Mouse (Mus musculus) hindbrain, embryonic 13.5 days (tissue): ENCODE measurements around the gene Pnpla6. TPM values are rescaled to one million over a fixed set of nuclear protein-coding genes. Genes with fewer than 3 reads are reported as not detected.

ENCODE experiments used
- ATAC-seq: fragments of 200-750 bp; cut with Nextera tagmentation; 2 replicates; pipeline ENCODE4 v1.8.0; 2017; ENCODE audit warnings: moderate TSS enrichment; ENCODE audit not compliant: low FRiP score
- H3K27ac ChIP-seq: fragments of 300-500 bp; sonication (generic); 2 replicates; pipeline ENCODE4 v1.5.1; 2015; ENCODE audit warnings: inconsistent platforms, mild to moderate bottlenecking, moderate library complexity
- H3K27me3 ChIP-seq: fragments of 300-500 bp; sonication (generic); 2 replicates; pipeline ENCODE4 v1.6.1; 2015; ENCODE audit warnings: mild to moderate bottlenecking, inconsistent platforms
- H3K36me3 ChIP-seq: fragments of 300-500 bp; sonication (generic); 2 replicates; pipeline ENCODE4 v1.6.1; 2015; ENCODE audit warnings: mild to moderate bottlenecking, inconsistent platforms
- H3K4me1 ChIP-seq: fragments of 300-500 bp; sonication (generic); replicated peaks from 2 replicates; pipeline ENCODE4 v1.6.1; 2015; ENCODE audit warnings: inconsistent platforms
- H3K4me2 ChIP-seq: fragments of 300-500 bp; sonication (generic); 2 replicates; pipeline ENCODE4 v1.6.1; 2015; ENCODE audit warnings: inconsistent platforms, mild to moderate bottlenecking, moderate library complexity
- H3K4me3 ChIP-seq: fragments of 300-500 bp; sonication (generic); 2 replicates; pipeline ENCODE4 v1.5.1; 2015; ENCODE audit warnings: mild to moderate bottlenecking, inconsistent platforms
- H3K9ac ChIP-seq: fragments of 300-500 bp; sonication (generic); 2 replicates; pipeline ENCODE4 v1.6.1; 2015; ENCODE audit warnings: mild to moderate bottlenecking, inconsistent platforms
- H3K9me3 ChIP-seq: fragments of 300-500 bp; sonication (generic); 2 replicates; pipeline ENCODE4 v1.6.1; 2016; ENCODE audit warnings: inconsistent platforms
- WGBS: fragments of 180-500 bp; shearing (Covaris S2); methylation state at CpG from one replicate; pipeline ENCODE4 v1.1.7; 2015; 5-methylcytosine and 5-hydroxymethylcytosine counted together
- polyA plus RNA-seq: library from polyadenylated mRNA; unstranded; fragments of >200 nt; fragmentation: Nextera tagmentation; extraction: Ambion mirVana; gene quantifications from 2 replicates; pipeline ENCODE4 v1.2.1, GENCODE M21; 2015

The Pnpla6 gene
- 34.8 and 37.3 TPM in 2 replicates for polyA plus RNA-seq

- H3K27ac ChIP-seq = peak within 1 kb of the TSS; percentile 84
- H3K4me2 ChIP-seq = peak within 1 kb of the TSS; percentile 86
- H3K9me3 ChIP-seq = no peaks in the 10 kb centered on the region
- H3K36me3 ChIP-seq = peaks cover 36% of the 10 kb centered on the region
- peak; percentile 70 for ATAC-seq
- peak within 1 kb of the TSS; percentile 74 for H3K9ac ChIP-seq
- H3K27me3 ChIP-seq = no peaks in the 10 kb centered on the region
- H3K4me1 ChIP-seq = peaks cover 19% of the 10 kb centered on the region
- WGBS = 0% methylated on average over 25 of the region's 25 CpGs
- peak within 1 kb of the TSS; percentile 56 for H3K4me3 ChIP-seq
These were observed at the start of gene Pnpla6 for GRCm38 (mm10) chr8:3515260-3515671. Pnpla6 (plus strand) TSS chr8:3515384.

GRCm38 (mm10) chr8:3467006-3467885 is 47.9 kb upstream of the Pnpla6 start, which contains the start of gene Pex11g:
Pex11g (minus strand) TSS chr8:3467680.
- H3K4me1 ChIP-seq = peaks cover 10% of the 10 kb centered on the region; the same call in 1 of the 2 replicates
- peak within 1 kb of the TSS; percentile 73 for H3K9ac ChIP-seq
- H3K4me2 ChIP-seq = peak within 1 kb of the TSS; percentile 61
- WGBS = 9% methylated on average over 32 of the region's 32 CpGs
- H3K9me3 ChIP-seq = no peaks in the 10 kb centered on the region
- H3K4me3 ChIP-seq = peak within 1 kb of the TSS; percentile 46
- no peaks in the 10 kb centered on the region for H3K27me3 ChIP-seq
- peak within 1 kb of the TSS; percentile 84 for H3K27ac ChIP-seq
- no peaks in the 10 kb centered on the region for H3K36me3 ChIP-seq
- peak; percentile 95 for ATAC-seq

GRCm38 (mm10) chr8:3467886-3468545 is 47.2 kb upstream of the Pnpla6 start:
- Histone ChIP-seq H3K9ac (peak overlapping the region; percentile 73), H3K9me3 (no peaks in the 10 kb centered on the region), H3K4me2 (peak overlapping the region; percentile 61), H3K27me3 (no peaks in the 10 kb centered on the region), H3K27ac (peak overlapping the region; percentile 84), H3K4me3 (peak overlapping the region; percentile 46), H3K4me1 (peaks cover 10% of the 10 kb centered on the region; the same call in 1 of the 2 replicates), H3K36me3 (no peaks in the 10 kb centered on the region)
- no peak; the same call in 1 of the 2 replicates for ATAC-seq
- 55% methylated on average over 9 of the region's 9 CpGs for WGBS

- H3K27me3 ChIP-seq = no peaks in the 10 kb centered on the region
- H3K9me3 ChIP-seq = no peaks in the 10 kb centered on the region
- H3K4me2 ChIP-seq = no peak overlapping the region
- no peak for ATAC-seq
- no peak overlapping the region for H3K9ac ChIP-seq
- H3K36me3 ChIP-seq = no peaks in the 10 kb centered on the region
- no peak overlapping the region for H3K27ac ChIP-seq
- H3K4me3 ChIP-seq = no peak overlapping the region
- peaks cover 10% of the 10 kb centered on the region; the same call in 1 of the 2 replicates for H3K4me1 ChIP-seq
- 100% methylated on average over 1 of the region's 1 CpGs for WGBS
These were observed 46.3 kb upstream of the Pnpla6 start for GRCm38 (mm10) chr8:3468838-3469237.

GRCm38 (mm10) chr8:3470562-3470961 is 44.6 kb upstream of the Pnpla6 start, which contains the start of gene Tex45:
Tex45 (plus strand) TSS chr8:3470862.
- H3K27me3 ChIP-seq = 0 out of 2 replicates have a peak, but pooled peaks cover 4% of the 10 kb centered on the region
- H3K4me3 ChIP-seq = no peak within 1 kb of the TSS
- no peak for ATAC-seq
- H3K4me1 ChIP-seq = peaks cover 10% of the 10 kb centered on the region; the same call in 1 of the 2 replicates
- H3K9me3 ChIP-seq = no peaks in the 10 kb centered on the region
- H3K27ac ChIP-seq = no peak within 1 kb of the TSS
- H3K9ac ChIP-seq = no peak within 1 kb of the TSS
- no peak within 1 kb of the TSS for H3K4me2 ChIP-seq
- H3K36me3 ChIP-seq = no peaks in the 10 kb centered on the region

GRCm38 (mm10) chr8:3475715-3476429 is 39.3 kb upstream of the Pnpla6 start:
- Histone ChIP-seq H3K4me3 (peak overlapping the region; percentile 35), H3K36me3 (no peaks in the 10 kb centered on the region), H3K4me1 (peaks cover 7% of the 10 kb centered on the region), H3K4me2 (peak overlapping the region; percentile 57), H3K27me3 (0 out of 2 replicates have a peak, but pooled peaks cover 8% of the 10 kb centered on the region), H3K27ac (no peak overlapping the region), H3K9ac (peak overlapping the region; percentile 66), H3K9me3 (no peaks in the 10 kb centered on the region)
- WGBS = 33% methylated on average over 37 of the region's 37 CpGs
- ATAC-seq = peak; percentile 63

- no peak for ATAC-seq
- Histone ChIP-seq H3K9me3 (no peaks in the 10 kb centered on the region), H3K4me1 (peaks cover 7% of the 10 kb centered on the region), H3K27ac (no peak overlapping the region), H3K36me3 (no peaks in the 10 kb centered on the region), H3K4me2 (no peak overlapping the region), H3K27me3 (0 out of 2 replicates have a peak, but pooled peaks cover 8% of the 10 kb centered on the region), H3K4me3 (no peak overlapping the region), H3K9ac (no peak overlapping the region)
- WGBS = 76% methylated on average over 4 of the region's 4 CpGs
These were observed 34.9 kb upstream of the Pnpla6 start for GRCm38 (mm10) chr8:3480221-3480785.

- no peak for ATAC-seq
- 62% methylated on average over 5 of the region's 5 CpGs for WGBS
These were observed 33.6 kb upstream of the Pnpla6 start for GRCm38 (mm10) chr8:3481605-3482004.

GRCm38 (mm10) chr8:3482240-3482740 is 32.9 kb upstream of the Pnpla6 start:
- Histone ChIP-seq H3K36me3 (no peaks in the 10 kb centered on the region), H3K4me1 (no peaks in the 10 kb centered on the region), H3K27me3 (0 out of 2 replicates have a peak, but pooled peaks cover 3% of the 10 kb centered on the region), H3K27ac (no peak overlapping the region), H3K9me3 (no peaks in the 10 kb centered on the region), H3K9ac (no peak overlapping the region), H3K4me2 (no peak overlapping the region), H3K4me3 (no peak overlapping the region)
- ATAC-seq = no peak
- 91% methylated on average over 22 of the region's 22 CpGs for WGBS

More at GRCm38 (mm10) chr8:3481605-3482004, 33.6 kb upstream of the Pnpla6 start:
- Histone ChIP-seq H3K4me3 (no peak overlapping the region), H3K4me2 (no peak overlapping the region), H3K27me3 (0 out of 2 replicates have a peak, but pooled peaks cover 3% of the 10 kb centered on the region), H3K36me3 (no peaks in the 10 kb centered on the region), H3K9me3 (no peaks in the 10 kb centered on the region), H3K4me1 (no peaks in the 10 kb centered on the region), H3K27ac (no peak overlapping the region), H3K9ac (no peak overlapping the region)

GRCm38 (mm10) chr8:3483546-3483945 is 31.6 kb upstream of the Pnpla6 start:
- no peak for ATAC-seq
- Histone ChIP-seq H3K27me3 (0 out of 2 replicates have a peak, but pooled peaks cover 3% of the 10 kb centered on the region), H3K4me2 (no peak overlapping the region), H3K4me3 (no peak overlapping the region), H3K9me3 (no peaks in the 10 kb centered on the region), H3K4me1 (no peaks in the 10 kb centered on the region), H3K27ac (no peak overlapping the region), H3K36me3 (no peaks in the 10 kb centered on the region), H3K9ac (no peak overlapping the region)
- WGBS = 84% methylated on average over 7 of the region's 7 CpGs

GRCm38 (mm10) chr8:3485192-3485591 is 30.0 kb upstream of the Pnpla6 start:
- 32% methylated on average over 5 of the region's 5 CpGs for WGBS
- no peak for ATAC-seq

More at GRCm38 (mm10) chr8:3485192-3485591, 30.0 kb upstream of the Pnpla6 start:
- H3K27me3 ChIP-seq = 0 out of 2 replicates have a peak, but pooled peaks cover 3% of the 10 kb centered on the region
- no peaks in the 10 kb centered on the region for H3K9me3 ChIP-seq
- no peak overlapping the region for H3K4me2 ChIP-seq
- no peak overlapping the region for H3K9ac ChIP-seq
- no peak overlapping the region for H3K4me3 ChIP-seq
- no peaks in the 10 kb centered on the region for H3K4me1 ChIP-seq
- H3K27ac ChIP-seq = no peak overlapping the region
- no peaks in the 10 kb centered on the region for H3K36me3 ChIP-seq
